Mouse (Mus musculus) adrenal gland, adult 2 months (tissue): Measurements from ENCODE around the gene Olfr544. TPM values are rescaled to one million over a fixed set of nuclear protein-coding genes. Genes with fewer than 3 reads are reported as not detected.
A peak's percentile ranks its signal among the peaks of the same experiment; 100 is the strongest.

Experiments
- DNase-seq: peaks from one replicate; pipeline ENCODE4 v3.0.0; 2021
- polyA plus RNA-seq: library from polyadenylated mRNA; depleted of rRNA; stranded (reverse); fragments of >200 nt; gene quantifications from 2 replicates; pipeline ENCODE4 v1.2.3, GENCODE M21; 2012; rRNA removed
- total RNA-seq, 2 experiments: library from RNA; stranded (reverse); gene quantifications; 2 replicates each; pipeline ENCODE4 v1.2.3; 2021

The Olfr544 gene
- total and polyA plus RNA-seq, 3 experiments = not detected

DNA sequence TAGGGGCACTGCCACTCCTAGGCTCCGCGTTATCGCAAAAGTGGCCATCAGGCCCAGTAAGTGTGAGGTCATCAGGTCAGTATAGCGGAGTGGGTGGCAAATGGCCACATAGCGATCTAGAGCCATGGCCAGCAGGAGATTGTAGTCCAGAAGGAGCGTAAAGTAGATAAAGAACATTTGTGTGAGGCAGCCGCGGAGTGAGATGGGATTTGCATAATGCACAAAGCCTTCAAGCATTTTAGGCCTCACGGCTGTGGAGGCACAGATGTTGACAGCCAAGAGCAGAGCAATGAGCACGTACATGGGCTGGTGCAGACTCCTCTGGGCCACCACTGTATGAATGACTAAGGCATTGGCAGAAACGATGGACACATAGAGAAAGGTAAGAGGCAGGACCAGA, 10.7 kb downstream of the Olfr544 start:
- no peak for DNase-seq

DNA sequence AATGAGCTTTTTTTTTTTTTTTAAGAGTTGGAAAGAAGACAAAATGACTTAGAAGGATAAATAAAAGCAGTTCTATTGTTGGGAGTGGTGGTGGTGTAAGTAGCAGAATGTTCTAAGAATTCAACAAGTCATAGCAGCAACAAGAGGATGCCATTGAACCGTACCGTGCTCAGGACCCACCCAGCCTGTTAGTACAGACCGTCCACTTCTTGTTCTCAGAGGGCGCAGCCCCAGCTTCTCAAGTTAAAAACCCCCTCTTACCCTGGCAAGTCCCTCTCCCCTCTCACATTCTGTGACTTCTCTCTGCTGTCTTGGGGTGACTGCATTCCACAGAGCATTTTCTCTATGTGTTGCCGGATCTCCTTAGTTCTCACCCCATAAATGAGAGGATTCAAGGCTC, 11.5 kb downstream of the Olfr544 start:
- DNase-seq = no peak

DNA sequence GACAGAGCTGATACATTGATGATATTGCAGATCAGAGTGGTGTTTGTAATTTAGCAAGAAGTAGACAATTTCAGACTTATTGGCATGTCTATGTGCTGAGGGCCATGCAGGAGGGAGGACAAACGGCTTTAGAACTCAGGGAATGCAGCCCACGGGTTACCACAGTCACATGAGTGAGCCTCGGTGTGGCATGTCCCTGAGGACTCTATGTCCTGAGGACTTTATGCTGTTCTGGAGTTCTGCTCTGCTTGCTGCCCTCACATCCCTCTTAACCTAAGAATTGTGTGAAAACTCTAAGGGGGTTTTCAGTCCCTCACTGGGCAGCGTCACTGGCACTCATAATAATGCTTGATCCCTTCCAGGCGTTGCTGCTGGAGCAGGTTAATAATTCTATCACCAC, 15.4 kb downstream of the Olfr544 start:
- DNase-seq = no peak

DNA sequence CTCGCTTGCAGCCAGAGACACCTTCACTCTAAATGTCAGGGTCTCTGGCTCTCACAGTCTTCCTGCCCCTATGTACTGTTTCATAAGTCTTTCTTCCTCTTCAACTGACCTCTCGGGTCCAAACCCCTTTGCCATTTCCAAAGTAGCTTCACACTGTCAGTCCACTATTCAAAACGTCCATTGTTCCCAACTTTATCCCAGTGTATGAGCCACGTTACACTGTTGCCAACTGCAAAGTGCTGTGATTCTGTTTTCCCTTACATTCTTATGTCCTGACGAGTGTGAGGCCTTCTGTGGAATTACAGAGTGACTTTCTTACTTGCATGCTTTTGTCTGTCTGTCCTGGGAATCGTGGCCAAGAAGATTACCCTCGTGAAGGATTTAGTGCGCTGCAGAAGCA, 20.5 kb downstream of the Olfr544 start:
- DNase-seq = peak; percentile 10

DNA sequence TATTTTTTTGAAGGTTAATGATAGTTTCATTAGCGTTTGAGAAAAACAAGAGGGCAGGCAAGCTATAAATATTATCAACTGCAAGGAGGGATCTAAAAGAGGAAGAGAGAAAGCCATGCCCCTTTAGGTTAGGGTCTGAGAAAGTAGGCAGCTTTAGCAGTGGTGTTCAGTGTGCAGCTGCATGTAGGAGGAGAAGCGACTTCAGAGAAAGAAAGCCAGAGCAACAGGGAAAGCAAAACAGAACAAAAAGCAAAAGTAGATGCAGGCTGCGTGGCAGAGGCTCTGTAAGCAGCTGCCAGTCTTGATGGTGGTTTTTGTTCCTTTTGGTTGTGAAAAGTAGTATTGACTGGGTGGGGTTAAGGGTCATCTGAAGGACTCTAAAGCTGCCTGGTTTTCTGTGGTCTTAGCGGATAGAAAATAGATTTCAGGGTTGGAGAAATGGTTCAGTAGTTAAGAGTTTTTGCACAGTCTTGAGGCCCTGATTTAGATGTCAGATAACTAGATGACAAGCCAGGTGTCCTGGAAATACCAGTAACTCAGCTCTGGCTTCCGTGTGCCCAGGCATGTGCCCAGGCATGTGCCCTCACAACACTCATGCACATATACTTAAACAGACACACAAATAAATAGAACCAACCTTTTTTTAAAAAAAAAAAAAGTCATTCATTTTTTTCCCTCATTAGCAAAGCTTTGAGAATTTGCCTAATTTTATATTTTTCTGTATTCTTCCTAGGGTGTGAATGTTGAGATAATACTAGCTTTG, 29.3 kb downstream of the Olfr544 start:
- DNase-seq = no peak

DNA sequence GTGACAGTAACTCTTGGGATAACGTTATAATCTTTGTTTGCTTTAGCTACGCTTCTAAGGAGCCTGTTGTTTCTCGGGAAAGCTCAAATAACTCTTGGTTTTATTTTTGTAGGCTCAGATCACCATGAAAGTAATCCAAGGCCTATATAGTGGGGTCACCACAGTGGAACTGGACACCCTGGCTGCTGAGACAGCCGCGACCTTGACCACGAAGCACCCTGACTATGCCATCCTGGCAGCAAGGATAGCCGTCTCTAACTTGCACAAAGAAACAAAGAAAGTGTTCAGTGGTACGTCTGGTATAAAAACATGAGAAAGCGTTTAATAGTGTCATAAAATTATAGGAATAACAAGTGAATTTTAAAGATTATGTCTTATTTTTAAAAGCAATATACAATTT, 41.7 kb downstream of the Olfr544 start:
- peak; percentile 56 for DNase-seq

DNA sequence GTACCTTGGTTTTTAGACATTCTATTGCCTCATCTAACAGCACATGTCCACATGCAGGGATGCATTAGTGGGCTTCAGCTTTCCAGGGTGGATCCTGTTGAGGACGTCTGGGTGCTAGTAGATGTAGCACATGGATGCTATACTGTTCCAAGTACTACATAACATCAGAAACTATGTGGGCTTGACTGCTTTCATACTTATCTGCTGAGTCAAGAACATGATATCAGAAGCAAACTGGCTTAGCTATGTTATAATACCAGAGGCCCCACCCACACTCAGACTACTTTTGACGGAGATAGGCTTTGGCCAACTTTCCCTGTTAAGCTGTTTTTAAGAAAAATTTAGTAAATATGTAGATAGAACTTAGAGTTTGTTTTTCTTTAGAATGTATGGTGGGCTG, 43.8 kb downstream of the Olfr544 start:
- no peak for DNase-seq

DNA sequence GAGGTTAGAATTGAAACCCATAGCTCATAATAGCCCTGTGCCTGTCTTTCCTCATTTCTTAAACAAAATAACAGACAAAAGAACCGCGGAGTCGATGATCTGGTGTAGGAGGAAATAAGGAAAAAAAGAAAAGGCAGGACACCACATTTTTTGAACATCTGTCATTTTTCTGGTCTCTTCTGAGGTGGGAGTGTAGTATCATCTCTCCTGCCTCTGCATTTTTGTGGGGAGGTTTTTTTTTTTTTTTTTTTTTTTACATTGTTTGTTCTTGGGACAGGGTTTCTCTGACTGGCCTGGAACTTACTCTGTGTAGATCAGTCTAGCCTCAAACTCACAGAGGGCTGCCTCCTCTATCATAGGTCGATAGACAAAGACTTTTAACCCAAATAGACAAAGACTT, 45.7 kb downstream of the Olfr544 start:
- no peak for DNase-seq

DNA sequence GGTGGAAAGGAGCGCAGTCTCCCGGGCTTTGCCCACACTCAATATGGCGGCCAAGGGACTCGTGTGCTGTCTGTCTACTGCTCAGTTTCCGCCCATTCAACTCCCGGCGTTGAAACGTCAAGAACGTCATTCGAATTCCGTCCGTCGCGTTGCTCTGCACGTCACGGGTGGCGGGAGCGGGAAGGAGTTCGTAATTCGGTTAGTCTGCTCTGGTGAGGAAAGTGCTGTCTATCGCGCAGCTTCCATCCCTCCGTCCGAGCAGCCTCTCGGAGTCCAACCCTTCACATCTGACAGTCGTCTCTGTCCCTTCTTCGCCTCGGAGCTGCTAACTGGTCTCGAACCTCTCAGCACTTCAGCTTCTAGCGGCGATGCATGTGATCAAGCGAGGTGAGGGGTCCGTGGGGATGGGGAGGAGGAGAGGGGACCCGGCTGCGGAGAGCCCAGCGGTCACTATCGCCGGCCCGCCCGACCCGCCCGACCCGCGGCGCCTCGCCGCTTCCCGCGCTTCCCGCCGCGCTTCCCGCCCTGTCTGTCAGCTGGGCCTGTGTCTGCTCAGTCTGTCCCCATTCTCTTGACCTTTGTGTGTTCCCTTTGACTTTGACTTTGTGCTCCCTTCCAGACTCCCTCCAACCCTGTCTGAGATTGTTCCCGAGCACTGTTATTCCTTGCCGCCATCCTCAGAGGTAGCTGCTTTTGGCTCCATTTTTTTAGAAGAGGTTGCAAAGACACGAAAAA, 46.3 kb downstream of the Olfr544 start, which contains the start of gene Rrm1:
TSS of gene Rrm1 (plus strand) at position 39 of the 735 bp plus-strand sequence.
- DNase-seq = peak; percentile 96

DNA sequence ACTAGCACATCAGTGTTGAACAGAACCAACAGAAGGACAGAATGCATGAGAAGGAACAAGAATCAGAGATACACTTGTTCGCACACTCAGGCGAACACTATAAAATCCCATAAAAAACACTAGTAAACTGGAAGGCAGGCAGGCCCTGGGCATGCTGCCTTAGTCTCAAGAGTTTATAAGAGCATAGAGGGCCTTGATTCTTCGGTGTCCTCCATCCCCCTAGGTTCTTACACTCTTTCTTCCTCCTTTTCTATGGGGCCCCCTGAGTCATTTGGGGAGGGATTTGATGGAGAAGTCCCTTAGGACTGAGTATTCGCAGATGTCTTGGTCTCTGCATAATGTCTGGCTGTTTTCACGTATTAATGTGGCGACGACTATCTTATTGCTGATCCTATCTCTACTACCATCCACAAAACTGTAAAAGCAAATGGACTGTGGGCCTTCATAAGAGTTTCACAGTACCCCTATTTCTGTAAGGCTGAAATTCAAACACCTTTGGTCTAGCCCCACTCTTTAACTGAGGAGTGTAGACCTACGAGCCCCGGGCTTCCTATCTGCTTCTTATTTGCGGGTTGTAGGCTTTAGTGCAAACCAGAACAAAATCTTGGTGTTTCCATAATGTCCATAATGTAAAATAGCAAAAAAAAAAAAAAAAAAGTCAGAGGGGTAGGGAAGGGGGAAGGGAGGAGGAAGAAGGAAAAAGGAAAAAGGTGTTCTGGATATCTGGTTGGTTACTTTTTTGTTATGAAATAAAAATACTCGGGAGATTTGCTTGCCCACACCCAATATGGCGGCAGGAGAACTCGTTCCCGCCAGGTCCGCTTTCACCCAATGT, 47.1 kb downstream of the Olfr544 start:
- no peak for DNase-seq

DNA sequence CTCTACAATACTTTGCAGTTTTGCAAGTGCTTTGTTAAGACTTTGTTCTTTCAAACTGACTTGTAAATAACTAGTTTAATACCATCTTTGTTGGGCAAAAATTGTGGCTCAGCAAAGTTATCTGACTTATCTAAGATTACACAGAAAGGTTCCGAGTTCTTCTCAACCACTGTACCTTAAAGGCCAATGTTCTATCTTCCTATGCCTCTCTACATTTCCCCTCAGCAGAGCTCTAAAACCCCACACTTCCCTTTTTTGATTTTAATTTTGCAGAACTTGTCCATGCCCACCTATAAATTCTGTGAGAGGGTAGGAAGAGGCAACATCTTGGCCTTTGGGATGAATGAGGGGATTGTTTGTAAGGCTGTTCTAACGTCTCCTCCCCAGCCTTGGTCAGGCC, 53.8 kb downstream of the Olfr544 start:
- DNase-seq = no peak

Other genes starting within 250 kb of the Olfr544 start
- gene Rhog, start 232.3 kb downstream of the Olfr544 start, total RNA-seq = 10 to 100 TPM; 48.0 to 62.7 TPM
- gene Rhog, start 232.3 kb downstream of the Olfr544 start, polyA plus RNA-seq = 60.0 and 69.0 TPM in 2 replicates
- gene Stim1, start 220.5 kb downstream of the Olfr544 start, total RNA-seq = 10 to 100 TPM; 68.2 to 74.8 TPM
- gene Stim1, start 220.5 kb downstream of the Olfr544 start, polyA plus RNA-seq = 68.4 and 77.7 TPM in 2 replicates
- gene Rrm1, start 46.6 kb downstream of the Olfr544 start, total RNA-seq = 10 to 100 TPM; 16.8 to 20.1 TPM
- 3.2 and 4.1 TPM in 2 replicates for gene Rrm1, start 46.6 kb downstream of the Olfr544 start, polyA plus RNA-seq
- not detected for gene Olfr543, start 6.6 kb downstream of the Olfr544 start, total RNA-seq
- gene Olfr543, start 6.6 kb downstream of the Olfr544 start, polyA plus RNA-seq = not detected in 2 replicates
- not detected for gene Olfr545, start 11.3 kb upstream of the Olfr544 start, total RNA-seq
- gene Olfr545, start 11.3 kb upstream of the Olfr544 start, polyA plus RNA-seq = not detected in 2 replicates
- gene Olfr547, start 46.4 kb upstream of the Olfr544 start, total RNA-seq = not detected
- not detected in 2 replicates for gene Olfr547, start 46.4 kb upstream of the Olfr544 start, polyA plus RNA-seq
- not detected for gene Olfr548-ps1, start 52.6 kb upstream of the Olfr544 start, total RNA-seq
- gene Olfr548-ps1, start 52.6 kb upstream of the Olfr544 start, polyA plus RNA-seq = not detected in 2 replicates
- not detected for gene Olfr549, start 61.6 kb upstream of the Olfr544 start, total RNA-seq
- not detected in 2 replicates for gene Olfr549, start 61.6 kb upstream of the Olfr544 start, polyA plus RNA-seq
- 10 to 100 TPM; 11.7 to 16.0 TPM for gene Trim21, start 77.2 kb upstream of the Olfr544 start, total RNA-seq
- 2.4 and 3.2 TPM in 2 replicates for gene Trim21, start 77.2 kb upstream of the Olfr544 start, polyA plus RNA-seq
- gene Olfr550, start 83.1 kb upstream of the Olfr544 start, total RNA-seq = not detected
- gene Olfr550, start 83.1 kb upstream of the Olfr544 start, polyA plus RNA-seq = not detected in 2 replicates
- not detected for gene Olfr551, start 103.6 kb upstream of the Olfr544 start, total RNA-seq
- gene Olfr551, start 103.6 kb upstream of the Olfr544 start, polyA plus RNA-seq = not detected in 2 replicates
- gene Olfr552, start 109.5 kb upstream of the Olfr544 start, total RNA-seq = under 1 TPM in 1 of 2 experiments, not detected in 1; 0.14 TPM
- not detected in 2 replicates for gene Olfr552, start 109.5 kb upstream of the Olfr544 start, polyA plus RNA-seq
- not detected for gene Olfr553, start 129.9 kb upstream of the Olfr544 start, total RNA-seq
- gene Olfr553, start 129.9 kb upstream of the Olfr544 start, polyA plus RNA-seq = not detected in 2 replicates
- gene Olfr554, start 150.1 kb upstream of the Olfr544 start, total RNA-seq = not detected
- gene Olfr554, start 150.1 kb upstream of the Olfr544 start, polyA plus RNA-seq = not detected in 2 replicates
- not detected for gene Olfr555, start 170.5 kb upstream of the Olfr544 start, total RNA-seq
- gene Olfr555, start 170.5 kb upstream of the Olfr544 start, polyA plus RNA-seq = not detected in 2 replicates
- gene Olfr556, start 176.6 kb upstream of the Olfr544 start, total RNA-seq = not detected
- not detected in 2 replicates for gene Olfr556, start 176.6 kb upstream of the Olfr544 start, polyA plus RNA-seq
- 1 to 10 TPM; 6.9 to 8.4 TPM for gene Trim68, start 199.0 kb upstream of the Olfr544 start, total RNA-seq
- 9.4 and 10.1 TPM in 2 replicates for gene Trim68, start 199.0 kb upstream of the Olfr544 start, polyA plus RNA-seq
- gene Olfr557, start 207.6 kb upstream of the Olfr544 start, total RNA-seq = not detected
- 0.03 TPM in 1 of 2 replicates, not detected in the other for gene Olfr557, start 207.6 kb upstream of the Olfr544 start, polyA plus RNA-seq
- gene Olfr558, start 213.9 kb upstream of the Olfr544 start, total RNA-seq = under 1 TPM; 0.26 to 0.31 TPM
- 0.38 and 0.51 TPM in 2 replicates for gene Olfr558, start 213.9 kb upstream of the Olfr544 start, polyA plus RNA-seq
- gene Olfr33, start 230.8 kb upstream of the Olfr544 start, total RNA-seq = not detected
- gene Olfr33, start 230.8 kb upstream of the Olfr544 start, polyA plus RNA-seq = 0.11 TPM in 1 of 2 replicates, not detected in the other
- gene Olfr559, start 239.2 kb upstream of the Olfr544 start, total RNA-seq = not detected
- not detected in 2 replicates for gene Olfr559, start 239.2 kb upstream of the Olfr544 start, polyA plus RNA-seq